Mouse (Mus musculus): ENCODE measurements around the gene Mrpl16. TPM values are rescaled to one million over a fixed set of nuclear protein-coding genes. Genes with fewer than 3 reads are reported as not detected.
A peak's percentile ranks its signal among the peaks of the same experiment; 100 is the strongest.

The Mrpl16 gene
- 10 to 100 TPM; 35.3 to 36.1 TPM for total RNA-seq (2021)
- long read RNA-seq, transcript Mrpl16-201 (4 exons, 1,162 nt) = major isoform, 16 of 20 reads
- long read RNA-seq, partial matches to known transcripts = 4 of 20 reads
- long read RNA-seq, other reads (novel, unspliced or antisense) = 0 of 20 reads

DNA sequence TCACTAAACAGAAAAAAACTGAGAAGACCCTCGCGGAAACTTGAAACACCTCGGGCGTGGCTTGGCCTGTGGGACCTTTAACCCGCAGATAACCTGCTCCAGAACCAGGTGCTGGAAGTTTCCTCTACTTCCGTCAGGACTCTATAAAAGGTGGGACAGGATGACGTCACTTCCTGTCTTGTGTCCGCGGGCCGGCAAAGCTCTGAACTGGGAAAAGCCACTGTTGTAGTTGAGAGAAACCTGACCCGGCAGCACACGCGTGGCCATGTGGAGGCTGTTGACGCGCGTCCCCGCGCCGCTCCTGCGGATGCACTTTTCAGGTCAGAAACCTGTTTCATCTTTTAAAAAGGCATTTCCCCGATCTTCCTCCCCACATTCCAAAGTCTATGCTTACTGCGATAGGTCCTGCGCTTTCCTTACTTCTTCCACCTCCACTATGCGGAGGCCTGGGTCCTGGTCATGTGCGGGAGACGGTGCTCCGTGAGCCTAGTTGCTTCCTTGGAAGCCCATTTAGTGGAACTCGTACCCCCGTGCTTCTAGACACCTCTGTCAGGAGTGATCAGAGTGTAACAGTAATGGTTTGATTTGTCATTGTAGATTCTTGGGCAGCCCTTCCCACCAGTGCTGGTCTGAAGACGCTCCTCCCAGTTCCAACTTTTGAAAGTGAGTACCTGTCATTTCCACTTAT lies at the start of gene Mrpl16:
TSS of gene Mrpl16 (plus strand) at position 187 of the 688 bp plus-strand sequence.
- peak; percentile 78 to 94 for DNase-seq (ENCODE audit: low spot score in 2 of 2)

DNA sequence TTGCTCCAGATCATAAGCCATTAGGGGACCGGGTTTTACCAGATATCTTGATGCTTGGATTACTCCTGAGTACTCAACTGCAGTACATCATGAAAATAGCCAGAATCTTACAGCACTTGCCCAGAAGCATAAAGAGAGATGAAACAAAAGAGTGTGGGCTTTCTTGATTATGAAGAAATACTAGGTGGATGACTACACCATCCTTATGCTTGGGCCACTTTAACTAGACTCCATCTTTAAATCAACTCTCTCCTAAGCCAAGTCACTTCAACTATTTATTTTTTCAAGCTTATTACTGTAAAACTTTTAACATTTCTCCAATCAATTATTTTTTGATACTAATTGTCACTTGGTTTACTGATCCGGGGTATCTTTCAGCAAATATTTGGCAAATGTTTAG lies 46.3 kb upstream of the Mrpl16 start:
- no peak for DNase-seq (ENCODE audit: low spot score in 2 of 2)

DNA sequence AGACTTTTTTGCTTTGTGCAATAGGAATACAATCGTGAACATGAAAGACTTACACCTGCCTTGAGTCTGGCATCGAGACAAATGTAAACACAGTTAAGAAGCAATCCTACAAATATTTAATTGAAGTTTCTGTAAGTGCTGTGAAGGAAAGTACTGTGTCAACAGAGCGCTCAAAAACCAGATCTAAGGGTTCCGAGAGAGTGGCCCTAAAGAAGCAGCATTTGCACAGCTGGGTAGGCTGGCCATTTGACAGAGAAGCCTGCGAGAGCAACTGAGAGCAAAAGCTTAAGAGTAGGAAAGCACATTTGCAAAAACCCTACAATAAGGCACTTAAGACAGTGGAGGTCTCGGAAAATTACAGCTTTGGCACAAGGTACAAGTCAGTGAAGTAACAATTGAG lies 45.9 kb upstream of the Mrpl16 start:
- no peak for DNase-seq (ENCODE audit: low spot score in 2 of 2)

GRCm38 (mm10) chr19:11725915-11726314 lies 44.3 kb upstream of the Mrpl16 start:
- no peak for DNase-seq (ENCODE audit: low spot score in 2 of 2)

- no peak for DNase-seq (ENCODE audit: low spot score in 2 of 2)
Observed at GRCm38 (mm10) chr19:11727304-11727703, 42.9 kb upstream of the Mrpl16 start.

- DNase-seq (ENCODE audit: low spot score in 2 of 2) = no peak
Observed at GRCm38 (mm10) chr19:11730278-11730677, 39.9 kb upstream of the Mrpl16 start.

- DNase-seq (ENCODE audit: low spot score in 2 of 2) = no peak
Observed at GRCm38 (mm10) chr19:11736455-11736854, 33.7 kb upstream of the Mrpl16 start.

DNA sequence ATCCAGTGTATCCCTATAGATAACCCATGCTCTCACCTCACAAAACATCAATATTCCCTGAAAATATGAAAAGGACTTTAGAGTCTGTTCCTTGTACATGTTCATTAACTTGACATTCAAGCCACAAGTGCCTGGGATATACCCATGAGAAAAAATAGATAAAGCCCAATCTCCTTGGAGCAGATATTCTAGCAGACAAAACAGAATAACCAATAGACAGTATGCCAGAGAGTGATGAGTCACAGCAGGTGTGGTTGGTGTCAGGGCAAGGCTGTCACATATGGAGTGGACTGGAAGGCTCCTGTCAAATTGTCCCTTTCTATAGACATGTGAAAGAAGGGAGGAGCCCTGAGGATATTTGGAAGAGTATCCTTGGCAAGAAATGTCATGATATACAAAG lies 24.5 kb upstream of the Mrpl16 start:
- DNase-seq (ENCODE audit: low spot score in 2 of 2) = no peak

DNA sequence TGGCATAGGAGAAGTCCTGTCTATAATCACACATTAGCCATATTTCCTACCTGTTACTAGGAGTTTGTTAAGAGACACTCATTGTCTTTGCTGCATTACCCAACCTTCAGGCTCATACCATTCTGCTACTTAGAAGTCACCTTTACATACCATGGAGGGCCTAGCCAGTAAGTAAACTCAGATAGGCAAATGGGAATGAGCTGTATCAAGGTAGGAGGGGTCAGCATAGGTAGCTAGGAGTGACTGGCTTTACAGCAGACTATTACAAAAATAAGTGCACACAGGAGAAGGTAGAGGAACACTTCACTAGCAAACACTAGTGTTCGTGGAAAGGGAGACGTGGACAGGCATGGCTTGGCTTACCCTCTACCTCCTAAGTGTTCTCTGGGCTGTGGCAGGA lies 22.9 kb upstream of the Mrpl16 start, which contains the start of gene Gif:
TSS of gene Gif (plus strand) at position 257 of the 400 bp plus-strand sequence.
- no peak for DNase-seq (ENCODE audit: low spot score in 2 of 2)

DNA sequence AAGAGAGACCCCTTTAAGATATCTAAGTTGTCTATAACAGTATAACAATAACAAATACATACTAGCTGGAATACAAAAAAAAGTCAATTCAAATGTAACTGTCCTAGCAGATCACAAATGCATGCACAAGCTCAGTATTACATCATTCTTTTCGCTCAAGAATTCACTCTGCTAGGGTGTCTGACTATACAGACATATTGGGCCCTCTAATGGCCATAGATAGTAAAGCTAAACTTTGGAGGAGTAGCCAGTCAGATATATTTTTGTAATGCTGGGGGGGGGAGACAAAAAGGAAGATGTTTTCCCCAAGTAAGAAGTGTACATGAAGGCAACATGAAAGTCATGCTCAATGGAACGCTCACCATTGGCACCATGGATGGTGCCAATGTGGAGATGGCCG lies 5.1 kb upstream of the Mrpl16 start:
- no peak for DNase-seq (ENCODE audit: low spot score in 2 of 2)

DNA sequence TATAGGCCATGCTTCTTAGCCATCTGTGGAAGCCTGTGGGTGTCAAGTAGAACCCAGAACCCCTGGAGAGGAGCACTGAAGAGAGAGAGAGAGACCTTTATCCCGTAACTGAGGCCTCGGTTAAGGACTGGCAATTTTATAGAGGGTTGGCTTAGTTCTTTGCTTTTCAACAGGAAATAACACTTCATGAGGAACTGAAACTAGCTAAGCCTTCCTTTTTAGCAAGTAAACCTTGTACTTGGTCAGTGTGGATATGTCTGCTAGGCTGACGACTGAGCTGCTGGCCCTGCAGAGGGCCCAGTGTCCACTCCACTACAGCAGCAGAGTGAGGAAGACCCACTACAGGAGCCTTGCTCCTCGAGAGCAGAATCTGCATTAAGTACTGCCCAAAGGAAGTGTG lies 3.8 kb upstream of the Mrpl16 start:
- no peak for DNase-seq (ENCODE audit: low spot score in 2 of 2)

DNA sequence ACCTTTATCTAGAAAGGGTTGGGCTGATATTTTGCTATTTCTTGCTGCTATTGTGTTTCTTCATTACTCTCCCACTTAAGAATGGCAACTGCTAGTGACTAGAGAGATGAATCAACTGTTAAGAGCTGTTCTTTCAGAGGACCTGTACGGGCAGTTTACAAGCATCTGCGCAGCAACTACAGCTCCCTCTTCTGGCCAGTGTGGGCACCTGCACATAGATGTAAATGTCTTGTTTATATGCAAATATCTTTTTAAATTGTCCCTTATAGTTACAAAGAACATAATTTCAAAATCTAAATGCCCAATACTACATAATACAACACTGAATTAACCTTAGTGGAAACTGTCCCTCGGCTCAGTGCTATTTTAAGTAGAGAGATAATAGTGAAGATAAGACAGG lies 2.0 kb upstream of the Mrpl16 start:
- peak in 1 of 2 experiments; percentile 55 for DNase-seq (ENCODE audit: low spot score in 2 of 2)

DNA sequence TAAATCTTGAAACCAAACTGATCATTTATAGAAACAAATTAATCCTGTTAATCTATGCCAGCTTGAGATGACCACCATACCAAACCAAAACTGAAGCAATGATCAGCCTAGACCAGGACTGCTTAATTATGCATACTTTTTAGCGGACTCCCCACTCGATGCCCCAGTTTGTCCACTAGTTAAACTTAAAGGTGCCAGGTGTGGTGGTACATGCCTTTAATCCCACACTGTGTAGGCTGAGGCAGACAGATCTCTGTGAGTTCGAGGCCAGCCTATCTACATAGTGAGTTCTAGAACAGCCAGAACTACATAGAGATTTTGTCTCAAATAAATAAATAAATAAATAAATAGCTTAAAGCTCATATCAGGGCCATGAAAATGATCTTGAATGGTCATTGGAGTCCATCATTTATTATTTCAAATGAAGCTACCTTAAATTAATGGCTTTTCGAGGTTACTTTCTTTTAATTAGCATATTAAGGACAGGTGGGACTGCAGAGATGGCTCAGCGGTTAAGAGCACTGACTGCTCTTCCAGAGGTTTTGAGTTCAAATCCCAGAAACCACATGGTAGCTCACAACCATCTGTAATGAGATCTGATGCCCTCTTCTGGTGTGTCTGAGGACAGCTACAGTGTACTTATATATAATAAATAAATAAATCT lies 802 bp upstream of the Mrpl16 start:
- no peak for DNase-seq (ENCODE audit: low spot score in 2 of 2)

GRCm38 (mm10) chr19:11777191-11777865 lies 7.1 kb downstream of the Mrpl16 start:
- peak in 1 of 2 experiments; percentile 80 for DNase-seq (ENCODE audit: low spot score in 2 of 2)

GRCm38 (mm10) chr19:11785409-11786154 lies 15.4 kb downstream of the Mrpl16 start:
- no peak for DNase-seq (ENCODE audit: low spot score in 2 of 2)

DNA sequence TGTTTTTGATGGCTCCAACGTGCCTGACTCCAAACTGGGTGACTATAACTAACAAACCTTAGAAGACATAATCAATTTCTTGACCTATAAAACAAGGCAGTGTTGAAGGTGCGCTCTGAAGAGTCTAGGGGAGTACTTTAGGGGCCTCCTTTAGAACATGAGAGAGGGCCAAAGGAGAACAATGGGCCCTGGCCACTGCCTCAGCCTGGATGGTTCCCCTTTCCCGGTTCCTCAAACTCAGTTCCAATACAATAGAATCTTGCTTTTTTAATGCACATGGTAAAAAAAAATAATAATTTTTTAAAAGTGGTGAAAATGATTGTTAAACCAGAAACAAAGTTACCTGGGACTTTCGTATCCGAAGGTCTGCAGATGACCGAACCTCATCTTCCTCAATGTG lies 17.6 kb downstream of the Mrpl16 start:
- DNase-seq (ENCODE audit: low spot score in 2 of 2) = no peak

DNA sequence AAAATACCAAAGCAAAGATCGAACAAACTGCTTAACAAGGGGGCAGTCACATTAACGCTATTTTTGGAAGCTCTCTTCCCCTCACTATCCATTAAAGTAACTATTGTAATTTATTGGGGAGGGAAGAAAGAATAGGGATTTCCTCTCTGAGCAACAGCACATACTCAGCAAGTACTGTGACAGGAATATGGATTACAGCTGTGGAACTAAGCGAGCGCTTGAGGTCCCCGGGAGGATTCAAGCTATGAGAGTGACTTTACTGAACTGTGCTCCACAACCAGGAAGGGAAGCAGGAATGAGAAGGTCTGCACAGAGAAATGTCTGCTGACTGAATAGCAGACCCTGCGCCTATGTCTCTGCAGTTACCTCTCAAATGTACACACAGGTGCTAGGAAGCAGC lies 18.7 kb downstream of the Mrpl16 start:
- no peak for DNase-seq (ENCODE audit: low spot score in 2 of 2)

GRCm38 (mm10) chr19:11791825-11792224 lies 21.6 kb downstream of the Mrpl16 start:
- no peak for DNase-seq (ENCODE audit: low spot score in 2 of 2)

- no peak for DNase-seq (ENCODE audit: low spot score in 2 of 2)
Observed at GRCm38 (mm10) chr19:11793741-11794359, 23.7 kb downstream of the Mrpl16 start.

DNA sequence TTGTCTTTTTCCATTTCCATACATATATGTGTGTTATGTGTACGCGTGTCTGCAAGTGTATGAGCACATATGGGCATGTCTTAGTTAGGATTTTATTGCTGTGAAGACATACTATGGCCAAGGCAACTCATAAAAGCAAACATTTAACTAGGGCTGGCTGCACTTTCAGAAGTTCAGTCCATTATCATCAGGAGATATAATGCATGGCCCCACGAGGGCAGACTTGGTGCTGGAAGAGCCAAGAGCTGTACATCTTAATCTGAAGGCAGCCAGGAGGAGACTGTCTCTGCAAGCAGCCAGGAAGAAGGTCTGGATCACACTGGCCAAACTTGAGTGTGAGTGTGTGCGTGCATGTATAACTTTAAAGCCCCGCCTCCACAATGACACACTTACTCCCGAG lies 24.3 kb downstream of the Mrpl16 start:
- DNase-seq (ENCODE audit: low spot score in 2 of 2) = no peak
